Mouse (Mus musculus): Measurements from ENCODE around the gene Gm19965. TPM values are rescaled to one million over a fixed set of nuclear protein-coding genes. Genes with fewer than 3 reads are reported as not detected.

The Gm19965 gene
- polyA plus RNA-seq (2014; fragmentation: Nextera tagmentation; extraction: Ambion mirVana) = not detected in 2 replicates

- DNase-seq (ENCODE audit: low spot score) (no peak), ATAC-seq (ENCODE audit: insufficient read depth, low FRiP score, low TSS enrichment) (no peak)
- Histone ChIP-seq H3K36me3 (ENCODE audit: control insufficient read depth, insufficient read depth, low read length) (no peaks in the 10 kb centered on the region), H3K27ac (ENCODE audit: low read depth, low read length) (no peak within 1 kb of the TSS), H3K27me3 (ENCODE audit: control insufficient read depth, insufficient read depth, low read length) (no peaks in the 10 kb centered on the region), H3K4me2 (ENCODE audit: low read depth) (no peak within 1 kb of the TSS), H3K9ac (ENCODE audit: low read length) (no peak within 1 kb of the TSS), H3K4me3 (ENCODE audit: low read depth, low read length) (no peak within 1 kb of the TSS), H3K4me1 (ENCODE audit: control insufficient read depth, insufficient read depth, low read length) (no peaks in the 10 kb centered on the region), H3K9me3 (ENCODE audit: control insufficient read depth, low read length) (no peaks in the 10 kb centered on the region)
- 84% methylated on average over 3 of the region's 3 CpGs for WGBS
Observed at GRCm38 (mm10) chr1:116802683-116803082, at the start of gene Gm19965. Gm19965 (plus strand) TSS chr1:116802983.

GRCm38 (mm10) chr1:116782471-116782989 is 20.3 kb upstream of the Gm19965 start:
- H3K9ac ChIP-seq (ENCODE audit: low read length) = no peak overlapping the region
- H3K9me3 ChIP-seq (ENCODE audit: control insufficient read depth, low read length) = no peaks in the 10 kb centered on the region
- H3K4me3 ChIP-seq (ENCODE audit: low read depth, low read length) = no peak overlapping the region
- ATAC-seq (ENCODE audit: insufficient read depth, low FRiP score, low TSS enrichment) (0 out of 2 replicates have a peak, but pooled peaks have one; percentile 21), DNase-seq (ENCODE audit: low spot score) (no peak)
- no peaks in the 10 kb centered on the region for H3K4me1 ChIP-seq (ENCODE audit: control insufficient read depth, insufficient read depth, low read length)
- H3K4me2 ChIP-seq (ENCODE audit: low read depth) = no peak overlapping the region
- H3K27me3 ChIP-seq (ENCODE audit: control insufficient read depth, insufficient read depth, low read length) = no peaks in the 10 kb centered on the region
- H3K36me3 ChIP-seq (ENCODE audit: control insufficient read depth, insufficient read depth, low read length) = no peaks in the 10 kb centered on the region
- WGBS = 91% methylated on average over 8 of the region's 8 CpGs
- no peak overlapping the region for H3K27ac ChIP-seq (ENCODE audit: low read depth, low read length)
